Mouse (Mus musculus): Measurements from ENCODE around the gene Ccdc12. TPM values are rescaled to one million over a fixed set of nuclear protein-coding genes. Genes with fewer than 3 reads are reported as not detected.

The Ccdc12 gene
- polyA plus RNA-seq, 1 experiment from 2014 or later, result 113 TPM

DNA sequence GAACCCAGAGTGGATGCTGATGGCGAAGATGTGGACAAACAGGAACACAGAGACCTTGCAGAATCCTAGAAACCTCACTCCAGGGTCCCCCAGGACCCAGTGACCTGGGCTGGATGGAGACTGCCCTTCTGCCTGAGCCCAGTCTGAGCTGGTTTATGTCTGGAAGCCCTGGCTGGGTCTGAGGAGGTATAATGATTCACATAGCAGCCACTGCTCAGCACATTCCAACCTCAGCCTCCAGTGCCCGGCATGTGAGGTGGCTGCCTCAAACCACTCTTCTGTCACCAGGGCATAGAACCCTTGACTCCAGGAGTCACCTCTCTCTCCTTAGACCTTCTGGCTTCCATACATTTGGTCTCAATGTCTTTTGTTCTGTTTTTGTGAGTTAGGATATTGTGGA, 92.1 kb downstream of the Ccdc12 start:
- 64% methylated on average over 2 of the region's 2 CpGs for WGBS

DNA sequence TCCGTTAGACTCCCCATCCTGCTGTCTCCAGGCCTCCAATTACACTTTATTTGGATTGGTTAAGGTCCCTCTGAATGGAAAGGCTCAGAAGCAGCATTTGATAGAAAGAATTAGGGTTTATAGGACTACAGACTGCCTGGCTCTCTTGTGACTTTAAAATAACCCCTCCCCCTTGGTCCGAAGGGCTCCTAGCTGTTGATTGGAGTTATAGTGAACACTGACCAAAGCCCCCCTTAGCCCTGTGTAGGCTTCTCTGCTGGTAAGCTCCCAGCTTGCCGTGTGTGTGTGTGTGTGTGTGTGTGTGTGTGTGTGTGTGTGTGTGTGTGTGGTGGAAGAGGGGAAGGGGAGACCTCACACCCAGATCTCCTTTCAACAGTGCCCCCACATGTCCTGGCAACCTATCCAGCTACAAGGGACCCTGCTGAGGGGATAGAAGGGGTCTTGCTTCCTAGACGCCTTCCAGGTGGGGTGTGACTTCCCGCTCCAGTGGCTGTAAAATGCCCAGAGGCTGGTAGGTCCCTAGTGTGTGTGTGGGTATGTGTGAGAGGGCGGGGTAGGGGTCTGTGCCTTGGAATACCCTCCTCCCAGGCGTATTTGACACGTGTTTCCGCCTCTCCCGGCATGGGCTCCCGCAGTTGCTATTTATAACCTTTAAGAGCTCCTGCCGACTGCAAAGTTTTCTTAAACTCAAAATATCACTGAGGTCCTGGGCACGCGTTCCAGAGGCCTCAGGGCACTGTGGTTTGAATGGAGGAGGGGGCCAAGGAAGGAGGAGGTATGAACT, 94.3 kb downstream of the Ccdc12 start:
- H3K4me1 ChIP-seq (replicated peaks; ENCODE audit: control insufficient read depth, insufficient read depth, low read length), result no peaks in the 10 kb centered on the region
- 50% methylated on average over 14 of the region's 14 CpGs for WGBS
- H3K4me2 ChIP-seq (ENCODE audit: low read length), result no peak overlapping the region
- H3K36me3 ChIP-seq (ENCODE audit: control insufficient read depth, insufficient read depth), result no peaks in the 10 kb centered on the region
- H3K27ac ChIP-seq (ENCODE audit: low read length), result no peak overlapping the region
- no peak for ATAC-seq
- no peak overlapping the region for H3K9ac ChIP-seq (replicated peaks; ENCODE audit: low read depth, low read length)
- H3K4me3 ChIP-seq (replicated peaks; ENCODE audit: low read length), result no peak overlapping the region
- H3K27me3 ChIP-seq (replicated peaks; ENCODE audit: control insufficient read depth, insufficient read depth, low read length), result 0 out of 2 replicates have a peak, but pooled peaks cover 2% of the 10 kb centered on the region
- H3K9me3 ChIP-seq (ENCODE audit: control insufficient read depth, low read length), result no peaks in the 10 kb centered on the region

More for the DNA sequence above, 92.1 kb downstream of the Ccdc12 start:
- peaks cover 2% of the 10 kb centered on the region; the same call in 1 of the 2 replicates for H3K4me1 ChIP-seq (replicated peaks; ENCODE audit: control insufficient read depth, insufficient read depth, low read length)
- no peak overlapping the region for H3K4me2 ChIP-seq (ENCODE audit: low read length)
- no peak overlapping the region for H3K9ac ChIP-seq (replicated peaks; ENCODE audit: low read depth, low read length)
- H3K4me3 ChIP-seq (replicated peaks; ENCODE audit: low read length), result no peak overlapping the region
- H3K36me3 ChIP-seq (ENCODE audit: control insufficient read depth, insufficient read depth), result no peaks in the 10 kb centered on the region
- no peak for ATAC-seq
- H3K9me3 ChIP-seq (ENCODE audit: control insufficient read depth, low read length), result no peaks in the 10 kb centered on the region
- H3K27me3 ChIP-seq (replicated peaks; ENCODE audit: control insufficient read depth, insufficient read depth, low read length), result peaks cover 19% of the 10 kb centered on the region
- no peak overlapping the region for H3K27ac ChIP-seq (ENCODE audit: low read length)

GRCm38 (mm10) chr9:110751412-110751811, 95.1 kb downstream of the Ccdc12 start:
- H3K4me2 ChIP-seq (ENCODE audit: low read length), result no peak overlapping the region
- no peak overlapping the region for H3K4me3 ChIP-seq (replicated peaks; ENCODE audit: low read length)
- H3K4me1 ChIP-seq (replicated peaks; ENCODE audit: control insufficient read depth, insufficient read depth, low read length), result no peaks in the 10 kb centered on the region
- WGBS, result 92% methylated on average over 5 of the region's 5 CpGs
- no peak for ATAC-seq
- H3K36me3 ChIP-seq (ENCODE audit: control insufficient read depth, insufficient read depth), result no peaks in the 10 kb centered on the region
- H3K9ac ChIP-seq (replicated peaks; ENCODE audit: low read depth, low read length), result no peak overlapping the region
- no peaks in the 10 kb centered on the region for H3K27me3 ChIP-seq (replicated peaks; ENCODE audit: control insufficient read depth, insufficient read depth, low read length)
- H3K9me3 ChIP-seq (ENCODE audit: control insufficient read depth, low read length), result no peaks in the 10 kb centered on the region
- H3K27ac ChIP-seq (ENCODE audit: low read length), result no peak overlapping the region

DNA sequence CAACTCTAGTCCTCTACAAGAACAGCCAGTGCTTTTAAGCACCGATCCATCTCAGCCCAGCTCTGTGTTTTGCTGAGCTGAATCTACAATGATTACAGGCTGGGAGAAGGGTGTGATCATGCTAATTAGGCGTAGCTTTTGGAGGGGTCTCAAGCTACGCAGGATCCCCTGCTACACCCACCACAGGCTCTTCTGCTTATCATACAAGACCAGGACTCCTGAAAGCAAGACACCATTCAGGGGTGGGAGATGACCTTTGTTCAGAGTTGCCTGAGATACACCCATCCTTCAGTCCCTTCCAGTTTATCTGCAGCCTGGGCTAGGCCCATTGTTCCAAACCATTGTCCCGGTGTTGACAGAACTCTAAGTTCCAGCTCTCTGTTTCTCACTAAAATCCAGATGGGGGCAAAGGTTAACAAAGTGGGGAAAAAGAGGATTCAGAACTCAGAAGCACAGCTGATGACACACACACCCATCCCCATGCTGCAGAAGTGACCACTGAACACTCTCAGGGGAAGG, 96.7 kb downstream of the Ccdc12 start:
- Histone ChIP-seq H3K9me3 (ENCODE audit: control insufficient read depth, low read length) (no peaks in the 10 kb centered on the region), H3K4me2 (ENCODE audit: low read length) (no peak overlapping the region), H3K36me3 (ENCODE audit: control insufficient read depth, insufficient read depth) (no peaks in the 10 kb centered on the region), H3K9ac (replicated peaks; ENCODE audit: low read depth, low read length) (no peak overlapping the region), H3K4me3 (replicated peaks; ENCODE audit: low read length) (no peak overlapping the region), H3K4me1 (replicated peaks; ENCODE audit: control insufficient read depth, insufficient read depth, low read length) (no peaks in the 10 kb centered on the region), H3K27me3 (replicated peaks; ENCODE audit: control insufficient read depth, insufficient read depth, low read length) (no peaks in the 10 kb centered on the region), H3K27ac (ENCODE audit: low read length) (no peak overlapping the region)
- no peak for ATAC-seq
- 80% methylated on average over 4 of the region's 4 CpGs for WGBS

DNA sequence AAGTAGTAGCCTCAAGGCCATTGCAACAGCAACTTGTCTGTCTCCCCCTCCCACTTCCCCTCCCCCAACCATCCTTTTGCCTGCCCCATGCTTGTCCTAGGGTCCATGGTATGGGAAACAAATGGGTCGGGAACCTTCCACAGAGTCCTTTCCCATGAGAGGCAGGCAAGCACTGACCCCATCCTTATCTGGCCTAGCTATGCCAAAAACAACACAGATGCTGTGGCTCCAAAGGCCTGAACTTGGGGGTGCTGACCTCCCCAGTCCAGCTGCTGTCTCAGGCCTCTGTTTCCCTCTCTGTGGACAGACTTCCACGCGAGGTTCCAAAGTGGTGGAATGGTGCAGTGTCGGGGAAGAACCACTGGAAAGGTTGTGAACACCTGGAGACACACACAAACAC, 97.5 kb downstream of the Ccdc12 start:
- H3K9me3 ChIP-seq (ENCODE audit: control insufficient read depth, low read length), result no peaks in the 10 kb centered on the region
- WGBS, result 84% methylated on average over 4 of the region's 4 CpGs
- no peaks in the 10 kb centered on the region for H3K4me1 ChIP-seq (replicated peaks; ENCODE audit: control insufficient read depth, insufficient read depth, low read length)
- H3K27ac ChIP-seq (ENCODE audit: low read length), result no peak overlapping the region
- H3K9ac ChIP-seq (replicated peaks; ENCODE audit: low read depth, low read length), result no peak overlapping the region
- no peak overlapping the region for H3K4me3 ChIP-seq (replicated peaks; ENCODE audit: low read length)
- no peaks in the 10 kb centered on the region for H3K27me3 ChIP-seq (replicated peaks; ENCODE audit: control insufficient read depth, insufficient read depth, low read length)
- no peaks in the 10 kb centered on the region for H3K36me3 ChIP-seq (ENCODE audit: control insufficient read depth, insufficient read depth)
- ATAC-seq, result no peak
- no peak overlapping the region for H3K4me2 ChIP-seq (ENCODE audit: low read length)

DNA sequence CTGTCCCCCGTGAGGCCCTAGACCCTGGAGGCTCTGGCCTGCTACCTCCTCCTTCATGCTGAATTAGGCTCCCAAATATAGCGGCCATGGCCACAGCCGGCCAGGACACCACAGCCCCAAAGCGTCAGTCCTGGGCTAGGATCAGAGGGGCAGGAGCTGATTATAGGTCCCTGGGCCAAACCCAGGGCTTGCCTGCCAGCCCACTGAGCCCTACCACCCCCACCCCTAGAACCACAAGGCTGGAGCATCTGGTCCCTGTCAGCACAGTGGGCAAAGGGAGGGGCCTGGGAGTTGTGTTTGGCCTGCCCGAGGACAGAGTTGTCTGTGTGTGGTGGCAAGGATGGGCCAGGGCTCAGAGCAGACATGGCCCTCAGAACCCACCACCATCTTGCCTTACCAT, 101.5 kb downstream of the Ccdc12 start:
- no peaks in the 10 kb centered on the region for H3K9me3 ChIP-seq (ENCODE audit: control insufficient read depth, low read length)
- WGBS, result 81% methylated on average over 5 of the region's 5 CpGs
- ATAC-seq, result no peak
- H3K4me1 ChIP-seq (replicated peaks; ENCODE audit: control insufficient read depth, insufficient read depth, low read length), result no peaks in the 10 kb centered on the region
- H3K9ac ChIP-seq (replicated peaks; ENCODE audit: low read depth, low read length), result no peak overlapping the region
- H3K4me3 ChIP-seq (replicated peaks; ENCODE audit: low read length), result no peak overlapping the region
- no peaks in the 10 kb centered on the region for H3K27me3 ChIP-seq (replicated peaks; ENCODE audit: control insufficient read depth, insufficient read depth, low read length)
- H3K4me2 ChIP-seq (ENCODE audit: low read length), result no peak overlapping the region
- H3K36me3 ChIP-seq (ENCODE audit: control insufficient read depth, insufficient read depth), result no peaks in the 10 kb centered on the region
- no peak overlapping the region for H3K27ac ChIP-seq (ENCODE audit: low read length)

DNA sequence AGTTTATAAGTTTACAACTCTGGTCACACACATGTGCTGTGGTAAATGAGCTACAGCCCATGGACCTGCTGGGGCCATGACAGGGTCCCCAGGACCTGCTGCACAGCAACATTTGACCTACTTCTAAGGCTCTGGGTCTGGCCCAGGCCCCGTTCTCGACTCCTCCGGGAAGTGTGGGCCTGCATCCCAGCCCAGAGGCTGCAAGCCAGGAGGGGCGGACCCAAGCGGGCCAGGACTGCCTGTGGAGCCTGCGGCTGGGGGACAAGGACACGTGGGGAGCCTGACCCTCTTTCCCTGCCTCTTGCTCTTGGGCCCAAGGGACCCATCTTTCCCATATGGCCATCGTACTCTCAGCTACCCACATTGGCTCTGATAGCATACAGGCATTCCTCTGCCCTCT, 102.3 kb downstream of the Ccdc12 start:
- H3K4me3 ChIP-seq (replicated peaks; ENCODE audit: low read length), result no peak overlapping the region
- H3K27me3 ChIP-seq (replicated peaks; ENCODE audit: control insufficient read depth, insufficient read depth, low read length), result no peaks in the 10 kb centered on the region
- H3K27ac ChIP-seq (ENCODE audit: low read length), result no peak overlapping the region
- H3K4me1 ChIP-seq (replicated peaks; ENCODE audit: control insufficient read depth, insufficient read depth, low read length), result no peaks in the 10 kb centered on the region
- ATAC-seq, result no peak
- no peak overlapping the region for H3K4me2 ChIP-seq (ENCODE audit: low read length)
- no peaks in the 10 kb centered on the region for H3K9me3 ChIP-seq (ENCODE audit: control insufficient read depth, low read length)
- H3K9ac ChIP-seq (replicated peaks; ENCODE audit: low read depth, low read length), result no peak overlapping the region
- no peaks in the 10 kb centered on the region for H3K36me3 ChIP-seq (ENCODE audit: control insufficient read depth, insufficient read depth)
- whole genome bisulfite sequencing, result 72% methylated on average over 8 of the region's 8 CpGs

GRCm38 (mm10) chr9:110759265-110759664, 103.0 kb downstream of the Ccdc12 start:
- Histone ChIP-seq H3K4me2 (ENCODE audit: low read length) (no peak overlapping the region), H3K4me3 (replicated peaks; ENCODE audit: low read length) (no peak overlapping the region), H3K27me3 (replicated peaks; ENCODE audit: control insufficient read depth, insufficient read depth, low read length) (no peaks in the 10 kb centered on the region), H3K36me3 (ENCODE audit: control insufficient read depth, insufficient read depth) (no peaks in the 10 kb centered on the region), H3K4me1 (replicated peaks; ENCODE audit: control insufficient read depth, insufficient read depth, low read length) (no peaks in the 10 kb centered on the region), H3K27ac (ENCODE audit: low read length) (no peak overlapping the region), H3K9me3 (ENCODE audit: control insufficient read depth, low read length) (no peaks in the 10 kb centered on the region), H3K9ac (replicated peaks; ENCODE audit: low read depth, low read length) (no peak overlapping the region)
- WGBS, result 54% methylated on average over 2 of the region's 2 CpGs
- ATAC-seq, result no peak

DNA sequence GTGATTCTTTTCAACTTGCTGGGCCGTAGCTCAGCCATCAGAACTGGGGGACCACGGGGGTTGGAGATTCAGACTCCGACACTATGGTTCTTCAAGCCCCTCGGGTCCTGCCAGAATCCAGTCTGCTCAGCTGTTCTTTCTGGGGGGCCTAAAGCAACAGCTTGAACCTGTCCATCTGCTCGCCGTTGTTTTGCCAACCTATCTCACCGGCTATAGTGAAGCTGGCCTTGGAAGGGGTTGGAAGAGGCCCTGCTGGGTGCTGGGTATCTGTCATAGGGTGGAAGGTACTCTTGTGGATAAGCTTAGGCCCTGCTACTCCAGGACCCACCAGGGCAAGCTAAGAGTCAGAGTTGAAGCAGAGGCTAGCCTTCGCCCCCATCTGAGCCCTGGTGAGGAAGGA, 104.6 kb downstream of the Ccdc12 start:
- no peak for ATAC-seq
- WGBS, result 78% methylated on average over 8 of the region's 8 CpGs

More for the DNA sequence above, 104.6 kb downstream of the Ccdc12 start:
- no peaks in the 10 kb centered on the region for H3K36me3 ChIP-seq (ENCODE audit: control insufficient read depth, insufficient read depth)
- no peaks in the 10 kb centered on the region for H3K4me1 ChIP-seq (replicated peaks; ENCODE audit: control insufficient read depth, insufficient read depth, low read length)
- H3K9me3 ChIP-seq (ENCODE audit: control insufficient read depth, low read length), result no peaks in the 10 kb centered on the region
- no peak overlapping the region for H3K4me2 ChIP-seq (ENCODE audit: low read length)
- no peak overlapping the region for H3K27ac ChIP-seq (ENCODE audit: low read length)
- H3K27me3 ChIP-seq (replicated peaks; ENCODE audit: control insufficient read depth, insufficient read depth, low read length), result no peaks in the 10 kb centered on the region
- H3K9ac ChIP-seq (replicated peaks; ENCODE audit: low read depth, low read length), result no peak overlapping the region
- no peak overlapping the region for H3K4me3 ChIP-seq (replicated peaks; ENCODE audit: low read length)
